Mouse (Mus musculus): ENCODE measurements around the gene Frmd4a.

GRCm38 (mm10) chr2:4412870-4413595, 395.5 kb downstream of the Frmd4a start:
- no peak for TF ChIP-seq CTCF (IDR thresholded peaks at IDR 0.05)
- no peak for TF ChIP-seq EP300 (IDR thresholded peaks at IDR 0.05; ENCODE audit: insufficient read depth, low read depth, low read length)
